Mouse (Mus musculus): ENCODE measurements at regions not wholly inside any gene's neighbourhood (a gene's known extent, or its start where the extent isn't known, plus 50 kb on each side); places are given as distances from the start of the nearest gene placed in this dataset.

DNA sequence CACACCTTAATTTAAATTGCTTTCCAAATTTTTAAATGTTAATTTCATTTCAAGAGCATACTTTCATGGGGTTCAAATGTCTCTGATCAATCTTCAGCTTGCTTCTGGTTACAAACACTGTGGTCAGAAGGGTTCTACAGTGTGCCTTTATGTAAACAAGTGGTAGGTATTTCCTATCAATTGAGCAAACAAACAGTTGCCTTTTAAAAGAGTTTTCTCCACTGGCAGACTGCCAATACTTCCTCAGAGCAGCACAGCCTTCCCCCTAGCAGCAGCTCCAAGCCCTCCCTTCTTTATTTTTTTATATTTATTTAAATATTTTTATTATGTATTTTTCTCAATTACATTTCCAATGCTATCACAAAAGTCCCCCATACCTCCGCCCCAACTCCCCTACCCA lies 977.8 kb downstream of the Fstl5 start:
- DNase-seq (ENCODE audit: low read depth, low spot score) = no peak

DNA sequence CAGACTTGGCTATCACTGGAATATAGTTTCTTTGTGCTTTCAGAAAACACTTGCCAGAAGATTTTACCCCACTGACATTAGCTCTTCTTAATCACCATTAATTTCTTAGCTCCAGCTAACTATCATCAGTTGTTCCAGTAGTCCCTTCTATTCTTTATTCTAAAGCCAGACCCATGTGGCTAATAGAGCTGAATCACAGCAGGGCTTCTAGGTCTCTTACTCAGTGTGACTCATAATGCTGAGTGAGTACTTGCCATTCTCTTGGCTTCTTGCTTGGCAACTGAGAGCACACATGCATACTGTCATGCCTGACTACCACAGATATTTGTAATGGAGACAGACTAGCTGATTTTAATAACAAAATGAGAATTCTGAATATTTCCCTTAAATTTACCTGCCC lies 1001.0 kb downstream of the Fstl5 start:
- no peak for DNase-seq (ENCODE audit: low read depth, low spot score)

DNA sequence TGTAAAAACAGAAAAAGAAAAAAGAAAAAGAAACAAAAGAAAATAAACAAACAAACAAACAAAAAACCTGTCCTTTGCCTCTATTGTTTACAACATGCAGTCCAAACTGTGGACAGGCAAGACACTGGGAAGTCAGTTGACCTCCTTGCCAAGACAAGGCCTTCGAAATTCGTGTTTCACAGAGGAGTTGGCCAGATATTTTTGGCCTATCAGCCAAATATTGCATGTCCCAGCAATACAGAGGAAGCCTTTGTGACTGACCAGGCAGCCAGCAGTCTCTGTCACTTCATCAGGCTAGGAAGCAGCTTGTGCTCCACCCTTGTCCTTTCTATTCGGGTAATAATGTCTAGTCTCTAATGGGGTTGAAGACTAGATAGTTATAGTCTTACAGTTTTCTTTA lies 1017.7 kb downstream of the Fstl5 start:
- DNase-seq (ENCODE audit: low read depth, low spot score) = peak; percentile 10

DNA sequence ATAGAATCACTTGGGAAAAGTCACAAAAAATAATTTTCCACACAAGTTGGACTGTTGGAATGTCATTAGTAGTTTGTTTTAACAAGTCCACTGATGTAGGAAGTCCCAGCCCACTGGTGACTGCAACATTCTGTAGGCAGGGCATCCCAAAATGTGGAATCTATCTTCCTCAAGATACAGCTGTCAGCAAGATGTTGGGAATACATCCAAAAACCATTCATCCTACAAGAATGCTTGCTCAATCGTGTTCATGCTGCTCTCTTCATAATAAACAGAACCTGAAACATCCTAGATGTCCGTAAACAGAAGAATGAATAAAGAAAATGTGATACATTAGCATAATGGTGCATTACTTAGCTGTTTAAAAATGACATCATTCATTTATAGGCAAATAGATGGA lies 1038.9 kb downstream of the Fstl5 start:
- DNase-seq (ENCODE audit: low read depth, low spot score) = no peak

DNA sequence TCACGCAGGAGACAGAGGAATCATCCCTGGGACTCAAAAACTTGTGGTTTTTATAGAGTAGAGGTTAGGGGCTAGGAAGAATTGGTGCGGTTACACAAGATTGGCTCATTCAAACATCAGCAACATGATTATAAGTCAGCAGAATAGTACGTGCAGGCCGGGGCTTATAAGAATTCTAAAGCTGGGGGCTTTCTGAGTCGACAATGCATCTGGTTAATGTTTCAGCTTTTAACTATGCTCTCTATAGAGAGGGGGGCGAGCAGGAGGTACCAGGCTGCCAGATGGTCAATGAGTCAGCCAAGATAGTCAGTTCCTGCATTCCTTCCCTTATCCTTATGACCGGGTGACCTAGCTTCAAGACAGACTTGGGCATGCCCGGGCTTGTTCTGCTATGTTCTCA lies 1046.5 kb downstream of the Fstl5 start:
- no peak for DNase-seq (ENCODE audit: low read depth, low spot score)

DNA sequence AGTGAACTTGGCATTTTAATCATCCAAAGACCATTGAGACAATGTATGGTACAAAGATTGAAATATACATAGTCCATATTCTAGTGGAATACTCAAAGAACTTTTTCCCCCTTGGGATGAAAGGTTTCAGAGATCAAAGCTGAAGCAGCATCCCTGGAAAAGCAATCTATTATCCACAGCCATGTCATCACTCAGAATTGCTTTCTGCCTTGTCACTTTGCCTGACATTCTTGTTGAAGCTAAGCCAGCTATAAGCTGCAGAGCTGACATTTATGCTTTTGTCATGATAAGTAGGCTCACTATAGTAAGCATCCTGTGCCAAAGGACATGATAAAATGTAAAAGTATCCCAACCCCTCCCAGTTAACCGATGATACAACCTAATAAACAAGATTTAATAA lies 1077.6 kb downstream of the Fstl5 start:
- DNase-seq (ENCODE audit: low read depth, low spot score) = no peak

DNA sequence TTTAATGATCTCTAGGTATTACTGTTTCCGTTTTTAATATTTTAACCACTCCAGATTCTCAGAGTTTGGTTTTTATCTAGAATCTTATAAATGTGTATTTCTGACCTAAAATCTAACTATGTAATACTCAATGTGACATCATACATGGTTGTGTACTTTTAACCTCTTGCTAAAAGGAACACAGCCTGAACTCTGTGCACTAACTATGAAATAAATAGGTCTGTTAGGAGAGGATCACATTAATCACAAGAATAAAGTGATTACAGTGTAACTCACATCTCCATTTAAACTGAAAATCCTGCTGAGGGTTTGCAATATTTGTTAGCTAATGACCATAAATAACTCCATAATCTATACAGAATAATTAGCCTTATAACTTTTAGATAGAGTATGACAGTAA lies 1123.8 kb downstream of the Fstl5 start:
- no peak for DNase-seq (ENCODE audit: low read depth, low spot score)

DNA sequence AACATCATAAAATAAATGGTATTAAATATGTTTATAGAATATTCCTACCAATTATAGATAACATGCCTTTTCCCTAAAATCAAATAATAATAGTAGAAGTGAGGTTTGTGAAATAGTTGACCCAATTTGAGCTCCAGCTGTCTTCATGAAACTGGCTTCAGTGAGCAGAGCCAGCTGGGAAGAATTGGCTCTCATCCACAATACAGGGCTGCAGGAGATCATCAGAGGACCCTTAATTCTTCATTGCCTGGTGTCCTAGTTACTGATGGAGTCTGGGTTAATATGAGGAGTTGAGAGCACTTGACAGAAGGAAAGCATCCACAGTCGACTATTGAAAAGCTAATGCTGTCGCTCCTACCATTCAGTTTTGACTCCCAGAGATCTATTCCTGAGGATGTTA lies 1124.2 kb downstream of the Fstl5 start:
- peak; percentile 10 for DNase-seq (ENCODE audit: low read depth, low spot score)

DNA sequence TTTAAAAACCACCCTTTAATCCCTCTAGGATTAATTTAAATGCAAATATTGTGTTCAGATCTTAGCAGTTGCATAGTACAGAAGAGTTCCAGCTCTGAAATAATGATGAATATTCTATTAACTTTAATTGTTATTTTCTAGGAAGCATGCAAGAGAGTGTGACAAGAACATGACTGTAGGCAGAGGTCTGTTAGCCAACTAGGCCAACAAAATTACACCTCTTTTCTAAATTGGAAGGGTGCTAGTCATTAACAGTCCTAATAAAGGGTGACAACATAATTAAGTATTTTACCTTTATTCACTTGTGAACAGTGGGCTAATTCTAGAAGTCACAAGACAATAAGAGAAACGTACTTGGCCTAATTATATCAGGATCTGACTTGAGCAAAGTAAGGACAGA lies 1151.9 kb downstream of the Fstl5 start:
- no peak for DNase-seq (ENCODE audit: low read depth, low spot score)
